8 mouse cellular contexts compared by ENCODE assay signal in the genomic region with DNA sequence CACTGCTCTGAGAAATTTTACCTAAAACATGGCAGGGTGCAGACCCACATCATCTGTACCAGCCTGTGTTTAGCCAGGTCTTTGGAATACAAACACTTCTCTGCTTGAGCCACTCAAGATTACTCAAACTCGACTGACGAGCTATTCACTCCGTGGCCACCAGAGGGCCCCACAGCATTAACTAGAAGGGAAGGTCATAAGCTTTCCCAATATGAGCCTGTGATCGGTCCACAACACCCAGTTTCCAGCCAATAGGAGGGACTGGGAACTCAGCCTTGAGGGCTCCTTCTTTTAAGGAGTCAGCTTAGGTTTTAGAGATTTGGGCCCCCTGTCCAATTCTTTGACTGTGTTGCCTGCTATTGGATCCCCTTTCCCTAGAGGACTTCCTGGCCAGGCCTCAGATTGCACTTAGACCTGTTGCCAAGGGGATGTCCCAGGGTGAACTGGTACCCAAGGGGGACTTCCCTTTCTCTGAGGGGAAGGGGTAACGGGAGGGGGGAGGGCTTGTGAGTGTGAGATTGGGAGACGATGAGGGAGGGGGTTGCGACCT. TPM values are rescaled to one million over a fixed set of nuclear protein-coding genes. Genes with fewer than 3 reads are reported as not detected.
DNase-seq lines count a peak whose midpoint lies in the region; ATAC-seq and TF ChIP-seq lines count a peak whose summit lies in the region.

No protein-coding gene starts in this region.

- H3K36me3 ChIP-seq in heart, adult 2 months (ENCODE audit: control insufficient read depth, insufficient read depth, low read length), result no peaks in the 10 kb centered on the region
- H3K36me3 ChIP-seq in liver, embryonic 13.5 days, result no peaks in the 10 kb centered on the region
- H3K36me3 ChIP-seq in neural tube, embryonic 11.5 days (ENCODE audit: control insufficient read depth, insufficient read depth, low read length), result no peaks in the 10 kb centered on the region
- no peaks in the 10 kb centered on the region for H3K36me3 ChIP-seq in stomach, postnatal 0 days (ENCODE audit: control insufficient read depth, insufficient read depth, low read length)

- H3K9me3 ChIP-seq in liver, embryonic 13.5 days (replicated peaks), result no peaks in the 10 kb centered on the region
- H3K9me3 ChIP-seq in neural tube, embryonic 11.5 days (ENCODE audit: control insufficient read depth, low read length), result no peaks in the 10 kb centered on the region
- no peaks in the 10 kb centered on the region for H3K9me3 ChIP-seq in stomach, postnatal 0 days (ENCODE audit: control insufficient read depth, low read length)

- no peak overlapping the region for H3K9ac ChIP-seq in heart, adult 2 months (ENCODE audit: low read depth, low read length)
- H3K9ac ChIP-seq in liver, embryonic 13.5 days, result no peak overlapping the region
- no peak overlapping the region for H3K9ac ChIP-seq in neural tube, embryonic 11.5 days (ENCODE audit: low read length)
- no peak overlapping the region for H3K9ac ChIP-seq in stomach, postnatal 0 days (ENCODE audit: low read length)

- H3K27ac ChIP-seq in heart, adult 2 months, result peak overlapping the region; percentile 58; the same call in 1 of the 2 replicates
- no peak overlapping the region for H3K27ac ChIP-seq in liver, embryonic 13.5 days
- H3K27ac ChIP-seq in neural tube, embryonic 11.5 days (ENCODE audit: low read depth, low read length), result no peak overlapping the region
- no peak overlapping the region for H3K27ac ChIP-seq in stomach, postnatal 0 days (replicated peaks)

- no peak for TF ChIP-seq POLR2A in heart, adult 2 months (IDR thresholded peaks at IDR 0.05; ENCODE audit: insufficient read depth, low read depth, low read length)

- H3K4me3 ChIP-seq in heart, adult 2 months, result no peak overlapping the region
- no peak overlapping the region for H3K4me3 ChIP-seq in liver, embryonic 13.5 days (replicated peaks)
- no peak overlapping the region for H3K4me3 ChIP-seq in neural tube, embryonic 11.5 days (ENCODE audit: low read depth, low read length)
- no peak overlapping the region for H3K4me3 ChIP-seq in stomach, postnatal 0 days (ENCODE audit: low read depth, low read length)

- TF ChIP-seq CTCF in heart, adult 2 months (IDR thresholded peaks at IDR 0.05), result peak; percentile 98
- TF ChIP-seq CTCF in stomach, postnatal 0 days (IDR thresholded peaks at IDR 0.05; ENCODE audit: low read depth), result peak; percentile 95

- WGBS in heart, adult 2 months, result 17% methylated on average over 7 of the region's 7 CpGs
- WGBS in liver, embryonic 13.5 days (ENCODE audit: insufficient replicate concordance), result 24% methylated on average over 7 of the region's 7 CpGs
- 30% methylated on average over 7 of the region's 7 CpGs for WGBS in neural tube, embryonic 11.5 days
- 32% methylated on average over 7 of the region's 7 CpGs for WGBS in stomach, postnatal 0 days

- no peaks in the 10 kb centered on the region for H3K79me2 ChIP-seq in heart, adult 2 months (replicated peaks; ENCODE audit: control insufficient read depth, insufficient read depth, low read length)

- H3K4me2 ChIP-seq in liver, embryonic 13.5 days, result no peak overlapping the region
- no peak overlapping the region for H3K4me2 ChIP-seq in neural tube, embryonic 11.5 days (ENCODE audit: low read depth)
- H3K4me2 ChIP-seq in stomach, postnatal 0 days (replicated peaks; ENCODE audit: low read depth), result no peak overlapping the region

- no peaks in the 10 kb centered on the region for H3K27me3 ChIP-seq in heart, adult 2 months (ENCODE audit: control insufficient read depth, insufficient read depth, low read length)
- no peaks in the 10 kb centered on the region for H3K27me3 ChIP-seq in liver, embryonic 13.5 days
- H3K27me3 ChIP-seq in neural tube, embryonic 11.5 days (ENCODE audit: control insufficient read depth, insufficient read depth, low read length), result no peaks in the 10 kb centered on the region
- no peaks in the 10 kb centered on the region for H3K27me3 ChIP-seq in stomach, postnatal 0 days (ENCODE audit: control insufficient read depth, insufficient read depth, low read length)

- intact Hi-C loops in heart, adult 2 months (cut with DNase I), result loop anchor here (1.0 kb wide), 2 partner anchors 46 to 60 kb away; no protein-coding TSS in a partner anchor

- peak; percentile 80 for TF ChIP-seq EP300 in heart, adult 2 months (IDR thresholded peaks at IDR 0.05; ENCODE audit: insufficient read depth, low read depth, low read length)
- no peak for TF ChIP-seq EP300 in stomach, postnatal 0 days (optimal IDR thresholded peaks at IDR 0.05)

- ATAC-seq in liver, embryonic 13.5 days (ENCODE audit: low read depth), result peak; percentile 51; the same call in 1 of the 2 replicates
- ATAC-seq in neural tube, embryonic 11.5 days (ENCODE audit: insufficient read depth, low FRiP score, low TSS enrichment), result peak; percentile 35; the same call in 1 of the 2 replicates
- peak; percentile 71 for ATAC-seq in stomach, postnatal 0 days (ENCODE audit: low FRiP score, low TSS enrichment)

- H3K4me1 ChIP-seq in heart, adult 2 months (ENCODE audit: control insufficient read depth, insufficient read depth, low read length), result no peaks in the 10 kb centered on the region; the same call in 1 of the 2 replicates
- peaks cover 22% of the 10 kb centered on the region; the same call in 1 of the 2 replicates for H3K4me1 ChIP-seq in liver, embryonic 13.5 days (replicated peaks)
- no peaks in the 10 kb centered on the region for H3K4me1 ChIP-seq in neural tube, embryonic 11.5 days (ENCODE audit: control insufficient read depth, insufficient read depth, low read length)
- no peaks in the 10 kb centered on the region for H3K4me1 ChIP-seq in stomach, postnatal 0 days (replicated peaks; ENCODE audit: control insufficient read depth, insufficient read depth)

- DNase-seq in 3134 (ENCODE audit: extremely low read depth, insufficient read length, low spot score), result peak; percentile 47
- peak; percentile 80 to 97 for DNase-seq in adrenal gland, adult (ENCODE audit: inconsistent age in 2 of 2, low spot score in 1 of 2)
- peak; percentile 61 for DNase-seq in embryo, embryonic 11.5 days (ENCODE audit: low read depth, low spot score)
- DNase-seq in heart, adult 2 months, result peak; percentile 84 to 92
- DNase-seq in kidney, postnatal 10 days, result peak; percentile 93
- DNase-seq in liver, embryonic 13.5 days, result peak; percentile 47
- DNase-seq in neural tube, embryonic 11.5 days (ENCODE audit: low spot score), result peak; percentile 83
- DNase-seq in stomach, postnatal 0 days (ENCODE audit: low spot score), result peak; percentile 86

RNA-seq across cellular contexts. Expression of gene S100a10, which starts 7.7 kb away (rescaled TPM):
- 10 to 100 TPM; 70.5 to 93.9 TPM for total RNA-seq in heart, adult 2 months (2021)
- 41.9 and 47.3 TPM in 2 replicates for polyA plus RNA-seq in heart, adult 2 months (2012; rRNA removed)
- 69.5 and 71.2 TPM in 2 replicates for polyA plus RNA-seq in liver, embryonic 13.5 days (2015; fragmentation: Nextera tagmentation; extraction: Ambion mirVana)
- polyA plus RNA-seq in neural tube, embryonic 11.5 days (2014; fragmentation: Nextera tagmentation; extraction: Ambion mirVana), result 202 and 203 TPM in 2 replicates
- polyA plus RNA-seq in stomach, postnatal 0 days (2015; fragmentation: Nextera tagmentation; extraction: Ambion mirVana), result 314 and 375 TPM in 2 replicates

RNA-seq across cellular contexts. Expression of gene S100a11, which starts 26.9 kb away (rescaled TPM):
- 10 to 100 TPM; 72.5 to 73.7 TPM for total RNA-seq in heart, adult 2 months (2021)
- polyA plus RNA-seq in heart, adult 2 months (2012; rRNA removed), result 89.9 and 99.1 TPM in 2 replicates
- 148 and 157 TPM in 2 replicates for polyA plus RNA-seq in liver, embryonic 13.5 days (2015; fragmentation: Nextera tagmentation; extraction: Ambion mirVana)
- polyA plus RNA-seq in neural tube, embryonic 11.5 days (2014; fragmentation: Nextera tagmentation; extraction: Ambion mirVana), result 282 and 313 TPM in 2 replicates
- 1,952 and 2,093 TPM in 2 replicates for polyA plus RNA-seq in stomach, postnatal 0 days (2015; fragmentation: Nextera tagmentation; extraction: Ambion mirVana)
